Mouse (Mus musculus) neural tube, embryonic 10.5 days (tissue): ENCODE results near the gene Vps8.

Experiments
- DNase-seq: peaks from one replicate; pipeline ENCODE4 v3.0.0-alpha.2; 2017; ENCODE audit warnings: low spot score; ENCODE audit errors: extremely low spot score

The Vps8 gene

DNA sequence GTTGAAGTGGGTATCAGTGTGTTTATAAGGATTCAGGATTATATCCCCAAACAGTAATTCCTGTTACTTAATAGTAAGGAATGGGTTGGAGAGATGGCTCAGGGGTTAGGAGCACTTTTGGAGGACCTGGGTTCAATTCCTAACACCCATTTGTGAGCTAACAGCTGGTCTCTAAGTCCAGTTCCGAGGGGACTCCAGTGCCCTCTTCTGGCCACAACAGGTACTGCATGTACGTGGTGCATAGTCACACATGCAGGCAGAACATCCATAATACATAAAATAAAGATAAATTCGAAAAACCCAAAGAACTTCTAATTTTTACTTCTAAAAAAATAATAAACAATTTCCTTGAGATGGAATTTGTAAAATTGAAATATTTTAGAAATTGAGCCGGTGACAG lies 47.5 kb downstream of the Vps8 start:
- no peak for DNase-seq

DNA sequence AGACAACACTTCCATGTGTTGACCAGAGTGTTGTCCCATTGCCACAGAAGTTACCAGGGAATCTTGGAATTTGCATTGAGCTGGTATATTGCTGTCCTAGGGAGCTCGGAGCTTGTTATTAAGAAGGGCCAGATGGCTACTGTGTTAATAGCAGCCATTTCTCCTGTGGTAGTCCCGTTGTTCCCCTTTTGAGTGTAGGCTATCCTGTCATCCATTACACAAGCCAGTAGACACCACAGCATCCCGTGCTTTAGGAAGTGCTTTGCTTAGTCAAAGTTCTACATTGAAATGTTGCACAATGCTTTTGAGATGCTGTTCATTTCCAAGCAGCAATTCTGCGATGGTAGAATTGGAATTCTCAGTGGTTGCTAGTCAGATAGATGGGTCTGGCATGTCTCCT lies 54.2 kb downstream of the Vps8 start:
- no peak for DNase-seq

DNA sequence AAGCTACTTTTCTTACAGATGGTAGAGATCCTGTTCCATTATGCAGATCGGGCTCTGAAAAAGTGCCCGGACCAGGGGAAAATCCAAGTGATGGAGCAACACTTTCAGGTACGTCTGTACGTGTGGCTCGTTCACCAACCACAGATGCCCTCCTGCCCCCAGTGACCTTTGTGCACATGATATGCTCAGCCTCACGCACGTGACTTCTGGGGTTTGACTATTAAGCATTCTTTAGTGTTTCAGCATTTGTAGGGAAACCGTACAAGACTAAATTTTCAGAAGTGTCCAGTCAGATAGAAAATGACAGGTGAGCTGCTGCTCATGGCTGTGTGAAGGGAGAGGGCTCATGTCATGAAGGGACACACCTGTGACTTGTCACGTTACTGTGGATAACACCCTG lies 55.5 kb downstream of the Vps8 start:
- no peak for DNase-seq

DNA sequence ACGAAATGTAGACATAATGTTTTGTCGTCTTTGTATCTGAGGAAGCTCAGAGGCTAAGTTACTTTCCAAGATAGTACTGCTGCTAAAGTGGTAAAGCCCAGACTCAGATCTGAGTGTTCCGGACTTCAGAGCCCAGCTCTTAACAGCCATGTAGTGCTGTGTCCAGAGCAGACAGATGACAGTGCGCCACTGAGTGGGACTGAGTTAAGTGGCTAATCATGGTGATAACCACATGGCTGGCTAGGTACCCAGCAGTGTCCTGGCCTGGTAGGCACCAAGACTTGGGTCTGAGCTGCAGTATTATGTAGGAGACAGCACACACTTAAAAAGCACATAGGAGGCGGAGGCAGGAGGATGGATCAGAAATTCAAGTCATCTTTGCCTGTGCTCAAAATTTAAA lies 60.9 kb downstream of the Vps8 start:
- DNase-seq, result no peak

DNA sequence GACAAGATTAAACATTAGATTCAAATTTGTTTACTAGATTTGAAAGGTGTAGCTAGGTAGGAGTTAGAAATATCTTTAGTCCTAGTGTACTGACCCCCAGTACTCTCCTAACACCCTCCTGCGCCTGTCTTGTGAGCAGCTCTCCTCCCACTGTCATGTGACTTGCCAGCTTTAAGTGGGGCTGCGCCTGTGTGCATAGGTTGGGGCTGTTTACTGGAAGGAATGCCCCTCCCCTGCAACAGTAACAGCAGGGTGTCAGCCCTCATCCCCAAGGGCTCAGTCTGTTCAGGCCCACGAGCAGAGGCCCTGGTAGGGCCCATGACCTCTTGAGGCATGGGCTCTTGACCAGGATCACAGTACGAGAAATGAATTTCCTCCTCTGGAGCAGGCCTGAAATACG lies 62.8 kb downstream of the Vps8 start:
- DNase-seq, result no peak

DNA sequence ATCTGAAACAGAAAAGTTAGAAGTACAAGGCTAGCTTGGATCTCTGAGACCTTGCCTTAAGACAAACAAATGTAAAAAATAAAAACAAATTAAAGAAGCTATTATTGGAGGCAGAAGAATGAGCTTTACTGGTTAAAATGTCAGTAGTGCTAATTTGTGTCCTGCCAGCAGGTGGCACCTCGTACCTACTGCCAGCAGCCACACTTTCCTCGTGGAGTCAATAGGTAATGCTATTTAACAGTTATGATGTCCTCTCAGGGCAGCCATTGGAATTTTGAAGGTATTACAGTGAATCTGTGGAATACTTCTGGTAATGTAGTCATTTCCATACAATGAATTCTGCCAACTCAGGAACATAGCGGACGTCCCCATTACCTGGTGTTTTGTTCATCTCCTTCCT lies 65.5 kb downstream of the Vps8 start:
- peak; percentile 33 for DNase-seq

DNA sequence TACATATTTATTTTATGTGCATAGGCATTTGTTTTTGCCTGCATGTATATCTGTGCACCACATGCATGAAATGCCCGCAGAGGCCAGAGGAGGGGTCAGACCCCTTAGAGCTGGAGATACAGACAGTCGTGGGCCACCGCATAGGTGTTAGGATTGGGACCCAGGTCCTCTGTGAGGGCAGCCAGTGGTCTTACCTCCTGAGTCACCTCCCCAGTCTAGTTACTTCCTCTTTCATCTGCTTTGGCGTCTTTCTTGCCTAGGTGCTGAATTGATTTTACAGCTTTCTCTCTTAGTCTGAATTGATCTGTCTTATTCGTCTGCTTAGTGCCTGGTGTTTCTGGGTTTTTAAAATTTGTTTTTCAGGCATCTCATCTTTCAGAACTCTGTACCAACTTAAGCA lies 69.4 kb downstream of the Vps8 start:
- no peak for DNase-seq

DNA sequence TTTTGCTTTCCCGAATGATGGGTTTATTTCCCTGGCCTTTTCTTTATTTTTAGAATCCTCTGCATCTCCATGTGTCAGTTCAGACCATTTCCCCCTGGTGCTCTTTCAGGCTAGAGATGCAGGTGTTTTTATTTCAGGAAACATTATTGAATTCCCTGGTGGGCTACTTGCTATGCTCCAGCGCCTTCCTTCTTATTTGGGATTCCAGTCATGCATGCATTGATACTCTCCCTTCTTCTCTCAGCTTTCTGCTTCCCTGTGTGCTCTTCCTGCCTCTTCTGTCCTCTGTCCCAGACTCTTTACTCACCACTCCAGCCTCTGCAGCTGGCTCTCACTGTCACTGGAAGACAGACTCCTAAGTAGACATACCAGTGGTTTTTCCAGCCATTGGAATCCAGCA lies 70.0 kb downstream of the Vps8 start:
- DNase-seq, result no peak

DNA sequence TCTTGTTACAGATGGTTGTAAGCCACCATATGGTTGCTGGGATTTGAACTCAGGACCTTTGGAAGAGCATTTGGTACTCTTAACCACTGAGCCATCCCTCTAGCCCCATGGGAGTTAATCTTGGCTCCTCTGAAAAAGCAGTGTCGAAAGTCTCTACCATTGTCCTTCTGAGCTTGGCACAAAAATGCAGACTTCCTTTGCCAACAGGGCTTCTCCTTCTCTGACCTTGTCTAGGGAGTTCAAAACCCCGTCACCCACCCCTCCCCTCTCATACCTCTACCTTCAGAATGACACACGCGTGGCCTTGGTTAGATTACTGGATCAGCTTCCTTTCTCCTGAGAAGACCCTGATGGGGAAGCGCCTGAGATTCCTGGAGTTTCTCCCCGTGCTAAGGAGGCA lies 71.8 kb downstream of the Vps8 start:
- no peak for DNase-seq

DNA sequence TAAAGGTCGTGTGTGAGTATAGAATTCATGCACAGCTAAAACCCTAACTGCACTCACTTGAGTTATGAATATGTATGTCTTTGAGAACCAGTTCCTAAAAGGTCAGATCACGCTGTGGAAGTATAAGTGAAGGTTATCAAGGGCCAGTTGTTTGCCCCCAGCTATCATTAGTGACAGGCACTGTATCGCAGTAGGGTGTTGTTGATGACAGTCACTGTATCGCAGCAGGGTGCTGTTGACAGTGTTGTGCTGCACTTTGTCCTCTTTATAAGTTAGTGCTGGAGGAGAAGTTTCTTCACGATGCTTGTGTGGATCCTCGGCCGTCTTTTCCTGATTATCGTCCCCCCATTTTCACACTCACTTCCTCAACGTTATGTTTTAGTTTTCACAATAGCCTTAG lies 73.9 kb downstream of the Vps8 start:
- no peak for DNase-seq

DNA sequence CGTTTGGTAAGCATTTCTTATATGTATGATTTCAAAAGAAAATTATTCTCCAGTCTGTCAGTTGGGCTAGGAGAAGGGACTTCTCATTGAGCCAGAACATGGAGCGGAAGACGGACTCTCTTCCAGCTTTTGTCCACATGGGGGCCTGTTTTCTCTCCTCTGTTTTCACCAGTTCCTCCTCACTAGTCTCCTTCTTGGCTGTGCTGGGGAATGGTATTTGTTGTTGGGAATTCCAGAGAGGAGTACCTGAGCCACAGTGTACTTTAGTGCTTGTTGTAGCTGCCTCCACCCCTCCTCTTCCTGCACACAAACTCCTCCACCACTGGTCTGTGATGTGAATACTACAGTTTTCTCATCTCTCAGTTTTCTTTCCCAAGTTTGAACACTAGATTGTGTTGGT lies 74.7 kb downstream of the Vps8 start:
- DNase-seq, result no peak

DNA sequence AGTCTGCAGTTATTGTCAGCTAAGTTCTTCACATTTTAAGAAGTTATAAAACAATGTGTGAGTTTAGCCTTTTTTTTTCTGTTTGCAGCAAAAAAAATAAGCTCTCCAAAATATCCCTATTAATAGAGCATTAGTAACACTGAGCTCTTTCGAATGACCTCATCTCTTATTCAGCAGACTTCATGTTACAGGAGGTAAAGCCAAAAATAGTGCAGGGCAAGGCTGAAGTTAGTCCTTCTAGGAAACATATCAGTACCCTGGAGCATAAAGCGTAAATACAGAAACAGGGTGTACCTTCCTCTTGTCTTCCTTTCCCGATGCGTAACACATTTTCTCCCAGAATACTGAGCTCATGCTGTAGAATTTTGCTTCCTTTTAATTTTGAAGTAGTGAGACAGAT lies 76.1 kb downstream of the Vps8 start:
- no peak for DNase-seq

DNA sequence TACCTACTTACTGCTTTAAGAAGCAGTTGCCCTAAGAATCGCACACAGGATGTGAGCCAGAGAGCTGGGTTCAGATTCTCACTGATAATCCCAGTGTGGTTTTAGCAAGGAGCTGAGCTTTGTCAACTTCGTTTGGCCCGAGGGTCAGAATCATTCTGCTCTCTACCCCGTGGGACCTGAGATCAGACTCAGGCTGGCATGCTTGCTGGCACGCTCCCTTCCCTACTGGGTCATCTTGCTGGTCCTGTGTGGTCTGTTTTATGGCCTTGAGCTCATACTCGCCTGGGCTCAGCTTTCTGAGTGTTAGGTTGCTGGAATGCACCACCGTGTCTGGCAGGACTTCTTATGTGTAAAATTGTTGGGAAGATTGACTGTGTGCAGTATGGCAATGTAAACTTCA lies 76.7 kb downstream of the Vps8 start:
- no peak for DNase-seq

DNA sequence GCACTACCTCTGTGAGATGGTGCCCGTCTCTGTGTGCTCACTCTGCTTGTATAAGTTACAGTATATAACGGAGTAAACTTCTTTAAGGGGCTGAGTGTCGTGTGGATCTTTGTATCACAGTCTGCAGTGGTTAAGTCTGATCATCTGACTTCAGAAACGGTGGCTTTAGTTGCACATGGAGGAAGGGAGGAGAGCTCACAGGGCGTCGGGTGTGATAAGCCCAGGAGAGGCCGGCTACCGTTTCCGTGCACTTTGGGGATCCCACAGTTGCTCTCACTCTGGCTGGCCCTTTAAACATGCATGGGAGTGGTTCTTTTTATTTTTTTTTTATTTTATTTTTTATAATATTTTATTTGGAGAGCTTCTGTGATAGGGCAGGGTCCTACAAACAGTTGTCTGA lies 95.9 kb downstream of the Vps8 start:
- DNase-seq, result no peak

DNA sequence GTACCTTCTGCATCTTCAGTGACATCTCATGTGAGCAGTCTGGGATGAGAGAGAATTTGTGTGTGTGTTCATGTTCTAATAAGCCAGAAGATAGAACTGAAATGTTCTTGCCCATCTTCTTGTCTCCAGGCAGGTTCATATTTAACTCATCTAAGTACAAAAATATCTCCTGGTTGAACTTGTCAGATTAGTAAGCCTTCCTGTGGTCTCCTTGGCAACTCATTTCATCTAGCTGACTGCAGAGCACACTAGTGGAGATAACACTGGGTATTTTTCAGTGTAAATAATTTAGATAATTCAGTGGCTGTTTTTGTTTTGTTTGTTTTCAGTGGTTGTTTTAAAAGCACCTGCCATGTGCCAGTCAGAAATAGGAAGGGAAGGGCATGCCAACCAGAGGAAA lies 96.9 kb downstream of the Vps8 start:
- no peak for DNase-seq

DNA sequence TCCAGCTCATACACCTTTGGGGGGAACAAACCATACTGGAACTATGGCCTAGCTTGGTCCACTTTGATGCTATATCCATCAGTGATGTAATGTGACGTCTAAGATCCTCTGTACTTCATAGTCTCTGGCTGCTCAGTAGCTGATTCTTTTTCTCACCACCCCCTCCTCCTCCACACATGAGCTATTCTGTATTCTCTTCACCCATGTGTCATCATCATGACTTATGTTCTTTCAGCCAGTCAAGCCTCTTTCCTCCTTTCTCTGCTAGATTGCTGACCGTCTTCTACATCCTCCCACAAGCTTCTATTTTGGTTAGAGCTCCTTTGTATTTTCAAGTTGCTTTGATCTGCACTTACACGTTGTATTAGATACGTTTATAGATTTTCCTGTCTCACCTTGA lies 100.8 kb downstream of the Vps8 start:
- DNase-seq, result no peak

DNA sequence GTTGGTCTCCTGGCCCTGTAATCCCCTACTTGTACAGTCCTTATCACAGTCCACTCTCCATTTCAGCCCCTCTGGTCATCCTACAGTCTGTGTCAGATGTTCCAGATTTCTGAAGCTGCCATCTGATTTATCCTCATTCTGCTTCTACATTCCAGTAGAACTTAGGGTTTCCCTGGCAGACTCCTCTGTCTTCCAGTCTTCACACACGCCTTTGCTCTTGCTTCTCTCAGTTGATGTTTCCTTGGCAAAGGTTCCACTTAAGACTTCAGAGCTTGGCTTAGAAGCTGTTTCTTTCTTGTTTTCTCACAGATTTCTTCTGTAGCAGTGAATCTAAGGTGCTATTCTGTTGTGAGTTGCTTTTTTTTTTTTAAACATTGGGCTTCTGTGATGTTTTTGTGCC lies 102.5 kb downstream of the Vps8 start:
- DNase-seq, result no peak

DNA sequence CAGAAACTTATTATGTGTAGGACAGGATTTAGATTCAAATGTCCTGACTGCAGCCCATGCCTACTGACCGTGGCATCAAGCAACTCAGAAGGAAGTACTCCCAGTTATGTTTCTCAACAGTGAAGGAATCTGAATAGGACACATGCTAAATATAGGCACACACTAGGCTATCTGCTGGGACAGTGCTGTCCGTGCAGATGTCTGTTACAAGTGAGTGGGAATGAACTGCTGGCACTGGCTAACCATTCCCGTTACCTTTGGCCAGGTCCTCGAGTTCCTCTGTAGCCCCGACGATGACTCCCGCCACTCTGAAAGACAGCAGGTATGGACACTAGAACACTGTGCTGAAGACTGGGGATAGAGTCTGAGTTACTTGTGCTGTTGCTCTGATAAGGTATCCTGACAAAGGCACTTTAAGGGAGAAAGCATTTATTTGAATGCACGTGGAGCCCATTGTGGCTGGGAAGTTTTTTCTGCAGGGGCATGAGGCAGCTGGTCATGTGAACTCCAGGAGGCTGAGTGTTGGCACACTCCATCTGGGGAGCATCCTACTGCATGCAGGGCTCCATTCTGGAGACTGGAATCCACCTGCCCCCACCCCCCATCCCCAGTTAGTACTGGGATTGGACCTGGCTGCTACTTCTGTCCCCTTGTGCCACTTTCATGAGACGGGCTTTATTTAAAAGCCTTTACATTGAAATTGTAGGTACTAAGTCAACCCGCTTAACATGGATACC lies 104.5 kb downstream of the Vps8 start:
- DNase-seq, result no peak

DNA sequence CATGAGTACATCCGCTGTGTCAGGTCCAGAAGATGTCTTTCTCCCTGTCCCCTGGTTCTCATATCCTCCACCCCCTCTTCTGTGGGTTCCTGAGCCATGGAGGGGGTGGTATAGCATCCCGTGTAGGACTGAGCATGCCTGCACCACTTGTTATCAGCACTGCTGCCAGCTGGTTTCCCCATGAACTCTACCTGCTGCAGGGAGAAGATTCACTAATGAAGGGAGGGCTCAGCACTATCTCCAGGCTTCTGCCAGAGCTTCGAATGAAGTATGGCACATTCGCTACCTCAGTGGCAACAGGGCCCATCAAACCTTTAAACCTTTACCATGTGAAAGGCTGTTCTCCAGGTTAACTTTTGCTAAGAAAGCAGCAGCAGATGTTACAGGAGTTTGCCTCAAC lies 110.6 kb downstream of the Vps8 start:
- DNase-seq, result no peak

DNA sequence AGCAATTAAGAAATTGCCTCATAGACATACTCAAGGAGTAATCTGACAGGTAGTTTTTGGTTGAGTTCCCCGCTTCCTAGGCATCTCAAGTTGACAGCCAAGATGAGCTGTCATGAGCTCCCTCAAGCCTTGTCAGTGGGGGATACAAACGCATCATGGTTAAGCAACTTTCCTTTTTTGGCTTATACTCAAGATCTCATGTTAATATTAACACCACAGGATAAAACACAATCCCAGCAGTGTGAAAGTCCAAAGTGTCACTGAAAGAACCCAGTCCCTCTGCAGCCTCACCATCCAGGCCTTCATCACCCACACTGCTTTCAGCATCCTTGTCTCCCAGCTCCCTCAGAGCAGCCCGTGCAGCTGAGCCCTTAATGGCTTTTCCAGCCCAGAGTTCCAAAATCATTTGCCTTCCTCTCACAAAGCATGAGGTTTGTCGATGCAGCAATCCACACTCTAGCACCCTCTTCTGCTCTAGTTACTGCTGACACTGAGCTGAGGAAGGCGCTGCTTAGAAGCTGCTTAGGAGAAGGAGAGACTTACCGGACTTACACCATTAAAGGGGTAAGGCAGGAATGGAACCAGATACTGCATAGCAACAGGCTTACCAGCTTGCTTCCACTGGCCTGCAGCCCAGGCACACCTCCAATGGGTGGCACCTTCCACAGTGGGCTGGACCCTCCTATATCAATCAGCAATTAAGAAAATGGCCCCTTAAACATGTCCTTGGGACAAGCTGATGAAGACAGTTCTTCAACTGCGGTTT lies 113.5 kb downstream of the Vps8 start:
- DNase-seq, result no peak

DNA sequence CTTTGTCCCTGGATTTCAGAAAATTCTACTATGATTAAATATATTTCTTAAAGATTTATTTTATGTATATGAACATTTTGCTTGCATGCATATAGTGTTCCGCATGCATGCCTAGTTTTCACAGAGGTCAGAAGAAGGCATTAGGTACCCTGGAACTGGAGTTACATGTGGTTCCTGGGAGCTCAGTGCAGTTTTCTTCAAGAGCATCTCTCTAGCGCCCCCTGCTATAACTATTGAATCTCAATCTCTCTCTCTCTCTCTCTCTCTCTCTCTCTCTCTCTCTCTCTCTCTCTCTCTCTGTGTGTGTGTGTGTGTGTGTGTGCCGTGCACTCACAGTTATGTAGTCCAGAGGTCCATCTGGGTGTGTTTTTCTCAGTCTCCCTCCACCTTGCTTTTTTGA lies 114.4 kb downstream of the Vps8 start:
- no peak for DNase-seq

DNA sequence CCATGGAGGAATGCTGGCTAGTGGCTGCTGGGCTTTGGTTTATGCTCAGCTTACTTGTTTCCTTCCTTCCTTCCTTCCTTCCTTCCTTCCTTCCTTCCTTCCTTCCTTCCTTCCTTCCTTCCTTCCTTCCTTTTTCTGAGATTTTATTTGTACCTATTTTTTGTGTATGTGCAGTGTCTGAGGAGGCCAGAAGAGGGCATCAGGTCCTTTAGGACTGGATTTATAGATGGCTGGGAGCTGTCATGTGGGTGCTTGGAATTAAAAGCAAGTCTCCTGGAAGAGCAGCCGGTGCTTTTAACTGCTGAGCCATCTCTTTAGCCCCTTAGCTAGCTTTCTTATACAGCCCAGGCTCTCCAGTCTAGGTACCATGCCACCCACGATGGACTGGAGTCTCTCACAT lies 116.0 kb downstream of the Vps8 start:
- no peak for DNase-seq

DNA sequence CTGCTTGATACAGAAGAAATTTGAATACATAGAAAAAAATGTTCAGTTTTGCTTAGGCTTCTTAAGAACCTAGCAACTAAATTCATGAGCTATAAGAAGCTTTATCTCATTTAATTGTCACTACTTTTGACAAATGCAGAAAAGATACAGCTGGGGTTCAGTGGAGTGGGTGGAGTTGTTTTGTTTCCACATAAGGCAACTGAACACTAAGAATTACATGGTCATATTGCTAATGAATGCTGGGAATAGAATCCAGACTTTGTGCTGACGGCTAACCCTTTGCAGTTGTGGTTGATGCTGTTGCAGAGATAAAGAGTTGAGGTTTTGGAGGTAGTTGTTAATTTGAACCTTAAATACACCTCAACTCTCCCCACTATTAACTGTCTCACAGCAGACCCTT lies 119.6 kb downstream of the Vps8 start:
- no peak for DNase-seq
